Mouse (Mus musculus) ES-Bruce4 (cell line): ENCODE data around the gene A930002H24Rik. TPM values are rescaled to one million over a fixed set of nuclear protein-coding genes. Genes with fewer than 3 reads are reported as not detected.
A peak's percentile ranks its signal among the peaks of the same experiment; 100 is the strongest.

Source experiments
- H3K27ac ChIP-seq: 2 replicates; pipeline ENCODE4 v1.5.1; 2012; ENCODE audit warnings: low read length, inconsistent platforms; ENCODE audit not compliant: insufficient read depth
- H3K27me3 ChIP-seq: 2 replicates; pipeline ENCODE4 v1.6.1; 2012; ENCODE audit warnings: mild to moderate bottlenecking, low read length, inconsistent platforms; ENCODE audit not compliant: control insufficient read depth, poor library complexity, insufficient read depth, severe bottlenecking
- H3K36me3 ChIP-seq: 2 replicates; pipeline ENCODE4 v1.6.1; 2012; ENCODE audit warnings: inconsistent platforms, mild to moderate bottlenecking, low read length, moderate library complexity; ENCODE audit not compliant: control insufficient read depth, poor library complexity, insufficient read depth, severe bottlenecking
- H3K4me1 ChIP-seq: one replicate; pipeline ENCODE4 v1.8.1; 2011; ENCODE audit warnings: low read length; ENCODE audit not compliant: control insufficient read depth, insufficient read depth
- H3K4me3 ChIP-seq: 2 replicates; pipeline ENCODE4 v1.5.1; 2011; ENCODE audit warnings: low read depth, mild to moderate bottlenecking, low read length
- H3K9ac ChIP-seq: 2 replicates; pipeline ENCODE4 v1.6.1; 2012; ENCODE audit warnings: low read depth, mild to moderate bottlenecking, inconsistent platforms; ENCODE audit not compliant: poor library complexity, severe bottlenecking
- H3K9me3 ChIP-seq: replicated peaks from 2 replicates; pipeline ENCODE4 v1.6.1; 2012; ENCODE audit warnings: mild to moderate bottlenecking, low read length, inconsistent platforms; ENCODE audit not compliant: control insufficient read depth, poor library complexity, insufficient read depth, severe bottlenecking
- CTCF ChIP-seq: IDR thresholded peaks from one replicate; pipeline ENCODE4 v1.8.1; 2011; ENCODE audit warnings: low read depth, low read length
- EP300 ChIP-seq: IDR thresholded peaks from 2 replicates; pipeline ENCODE4 v1.6.1; 2011; ENCODE audit warnings: low read depth, low read length; ENCODE audit not compliant: insufficient read depth
- POLR2A ChIP-seq: IDR thresholded peaks from one replicate; pipeline ENCODE4 v1.8.1; 2011; ENCODE audit warnings: low read length; ENCODE audit not compliant: insufficient read depth
- polyA plus RNA-seq: library from polyadenylated mRNA; stranded (reverse); fragments of >200 nt; gene quantifications from 2 replicates; pipeline ENCODE4 v1.2.4, GENCODE M21; 2011; ENCODE audit warnings: low read depth; ENCODE audit not compliant: missing spikeins, insufficient read depth, insufficient read length

Gene A930002H24Rik
- polyA plus RNA-seq, 1 experiment, result not detected

DNA sequence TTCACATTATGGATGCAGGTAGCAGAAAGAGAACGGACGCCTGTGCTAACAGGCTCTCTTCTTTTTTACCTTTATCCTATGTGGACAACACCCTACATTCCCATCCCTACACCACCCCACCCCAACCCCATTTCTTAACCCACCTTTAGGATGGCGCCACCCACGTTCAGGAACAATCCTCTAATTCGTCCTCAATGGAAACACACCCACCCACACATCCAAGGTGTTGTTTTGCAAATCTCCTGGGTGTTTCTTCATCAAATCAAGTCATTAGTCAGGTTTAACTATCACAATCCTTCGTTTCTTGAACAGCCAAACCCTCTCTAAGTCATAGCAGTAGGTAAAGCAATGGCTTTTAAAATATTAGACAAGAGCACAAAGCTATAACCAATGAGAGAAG is 50.0 kb downstream of the A930002H24Rik start:
- H3K27me3 ChIP-seq, result no peaks in the 10 kb centered on the region
- H3K4me3 ChIP-seq, result no peak overlapping the region
- TF ChIP-seq CTCF, result no peak
- TF ChIP-seq POLR2A, result no peak
- TF ChIP-seq EP300, result peak; percentile 35; the same call in 1 of the 2 replicates
- H3K36me3 ChIP-seq, result no peaks in the 10 kb centered on the region
- peaks cover 3% of the 10 kb centered on the region for H3K4me1 ChIP-seq
- H3K9ac ChIP-seq, result no peak overlapping the region
- H3K9me3 ChIP-seq, result no peaks in the 10 kb centered on the region
- no peak overlapping the region; the same call in 1 of the 2 replicates for H3K27ac ChIP-seq

Other genes with a start within 250 kb of the A930002H24Rik start
- gene Fer, start 729 bp downstream of the A930002H24Rik start, polyA plus RNA-seq, result 28.9 and 30.0 TPM in 2 replicates